Mouse (Mus musculus) kidney, adult 18-20 months (tissue): ENCODE data around the gene Mettl8.

Experiments
- DNase-seq: peaks from one replicate; pipeline ENCODE4 v3.0.0; 2021

Mettl8 gene

DNA sequence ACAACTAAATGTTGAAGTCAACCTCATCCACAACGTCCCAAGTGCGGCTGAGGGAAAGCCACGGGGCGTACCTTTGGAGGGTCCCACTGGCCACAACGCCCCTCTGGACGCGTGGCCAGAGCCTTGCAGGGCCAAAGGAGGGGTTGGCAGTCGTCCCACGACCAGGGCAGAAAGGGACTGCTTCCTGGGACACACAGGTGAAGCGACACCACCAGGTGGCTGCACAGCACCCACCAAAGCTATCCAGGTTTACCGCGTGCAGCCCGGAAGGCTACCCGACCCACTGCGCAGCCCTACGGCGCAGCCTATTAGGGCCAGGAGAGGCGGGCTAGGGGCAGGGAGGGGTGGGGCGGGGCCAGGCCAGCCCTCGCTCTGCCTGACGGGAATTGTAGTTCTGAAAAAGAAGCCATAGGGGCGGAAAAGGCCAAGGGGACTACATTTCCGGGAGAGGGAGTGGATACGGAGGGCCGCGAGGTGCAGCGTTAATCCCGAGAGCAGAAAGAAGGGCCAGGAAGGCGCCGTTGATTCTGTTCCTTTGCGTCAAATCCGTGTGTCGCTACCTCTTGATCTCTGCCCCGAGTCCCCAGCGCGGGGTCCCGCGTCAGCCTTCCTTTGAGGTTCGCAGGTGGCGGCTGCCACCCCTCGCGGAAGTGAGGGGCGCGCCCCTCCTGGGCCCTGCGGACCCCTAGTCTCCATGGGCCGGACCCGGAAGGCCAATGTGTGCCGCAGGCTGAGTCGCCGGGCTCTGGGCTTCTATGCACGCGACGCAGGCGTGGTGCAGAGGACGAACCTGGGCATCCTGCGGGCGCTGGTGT, at the start of gene Mettl8, which contains the start of gene Dcaf17:
Mettl8 (minus strand) TSS at position 284 of the 815 bp plus-strand sequence.
Dcaf17 (plus strand) TSS at position 29 of the 815 bp plus-strand sequence.
- peak; percentile 94 for DNase-seq

DNA sequence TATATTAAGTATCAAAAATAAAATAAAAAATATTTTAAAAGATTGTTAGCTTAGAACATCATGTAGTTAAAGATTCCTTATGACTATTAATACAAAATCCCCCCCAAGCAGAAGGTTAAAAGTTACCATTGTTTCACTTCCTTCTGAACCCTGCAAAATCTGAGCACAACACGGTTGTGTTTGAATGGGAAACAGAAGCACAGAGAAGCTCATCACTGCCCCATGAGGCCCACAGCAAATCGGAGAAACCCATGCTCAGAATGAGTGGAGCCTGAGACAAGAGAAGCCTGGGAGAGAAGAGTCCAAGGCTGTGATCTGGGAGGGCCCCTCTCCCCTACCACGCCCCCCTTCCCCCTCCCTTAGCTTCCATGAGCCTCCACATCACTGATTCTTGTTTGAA, 49.3 kb upstream of the Mettl8 start:
- DNase-seq, result no peak

- DNase-seq, result no peak
Observed at GRCm38 (mm10) chr2:71103292-71103680, 47.9 kb upstream of the Mettl8 start.

GRCm38 (mm10) chr2:71102621-71103291, 47.4 kb upstream of the Mettl8 start:
- no peak for DNase-seq

GRCm38 (mm10) chr2:71096170-71096569, 40.8 kb upstream of the Mettl8 start:
- no peak for DNase-seq

GRCm38 (mm10) chr2:71090660-71091445, 35.5 kb upstream of the Mettl8 start:
- no peak for DNase-seq

GRCm38 (mm10) chr2:71089766-71090165, 34.4 kb upstream of the Mettl8 start:
- DNase-seq, result no peak

DNA sequence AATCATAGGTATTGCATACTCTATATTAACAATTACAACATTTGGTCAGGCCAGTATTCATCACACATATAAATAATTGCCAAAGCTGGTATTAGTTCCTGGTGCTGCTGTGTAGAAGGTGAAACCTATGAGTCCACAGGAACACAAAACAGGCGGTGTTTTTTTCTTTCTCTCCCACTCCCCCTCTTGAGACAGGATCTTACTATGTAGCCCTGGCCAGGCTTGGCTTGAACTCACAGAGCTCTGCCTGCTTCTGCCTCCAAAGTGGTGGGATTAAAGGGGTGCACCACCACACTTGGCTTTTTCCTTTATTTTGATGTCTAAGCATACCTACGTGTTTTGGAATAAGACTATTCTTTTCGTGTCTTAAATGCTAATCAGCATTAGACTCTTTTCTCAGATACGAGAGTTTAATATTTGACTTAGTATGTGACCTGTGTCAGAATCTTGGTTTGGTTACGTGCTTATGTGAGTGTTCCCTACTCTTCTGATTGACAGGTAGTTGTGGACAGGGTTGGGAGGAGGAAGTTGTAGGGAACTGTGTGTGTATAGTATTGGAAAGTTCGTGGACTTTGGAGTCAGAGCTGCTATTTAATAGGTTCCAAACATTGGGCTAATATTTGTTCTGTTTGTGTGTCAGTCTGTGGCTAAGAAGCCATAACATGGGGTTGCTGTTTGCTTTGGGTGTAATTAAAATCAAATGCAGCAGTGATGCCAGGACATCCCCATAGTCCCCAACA, 28.2 kb upstream of the Mettl8 start:
- no peak for DNase-seq

- DNase-seq, result no peak
Observed at GRCm38 (mm10) chr2:71082416-71082815, 27.0 kb upstream of the Mettl8 start.

- DNase-seq, result no peak
Observed at GRCm38 (mm10) chr2:71073828-71074227, 18.4 kb upstream of the Mettl8 start.

DNA sequence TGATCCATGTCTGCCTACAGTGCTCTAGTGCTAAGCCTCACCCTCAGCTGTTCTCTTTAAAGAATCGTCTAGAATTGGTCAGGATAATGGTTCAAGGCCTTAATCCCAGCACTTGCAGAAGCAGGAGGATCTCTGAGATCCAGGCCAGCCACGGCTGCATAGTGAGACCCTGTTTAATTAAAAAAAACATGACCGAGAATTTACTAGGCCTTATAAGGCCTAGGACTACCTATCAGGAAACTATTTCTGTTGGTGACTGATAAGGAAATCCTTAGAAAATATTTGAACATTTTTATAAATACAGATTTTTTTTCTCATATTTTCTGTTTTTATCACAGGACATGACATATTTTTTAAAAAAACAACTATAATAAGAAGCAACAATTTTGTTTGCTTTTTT, 17.9 kb upstream of the Mettl8 start:
- no peak for DNase-seq

GRCm38 (mm10) chr2:71071601-71072000, 16.2 kb upstream of the Mettl8 start:
- no peak for DNase-seq

GRCm38 (mm10) chr2:71056115-71056835, 892 bp upstream of the Mettl8 start:
- DNase-seq, result no peak

GRCm38 (mm10) chr2:71054716-71055115, 667 bp downstream of the Mettl8 start:
- no peak for DNase-seq

DNA sequence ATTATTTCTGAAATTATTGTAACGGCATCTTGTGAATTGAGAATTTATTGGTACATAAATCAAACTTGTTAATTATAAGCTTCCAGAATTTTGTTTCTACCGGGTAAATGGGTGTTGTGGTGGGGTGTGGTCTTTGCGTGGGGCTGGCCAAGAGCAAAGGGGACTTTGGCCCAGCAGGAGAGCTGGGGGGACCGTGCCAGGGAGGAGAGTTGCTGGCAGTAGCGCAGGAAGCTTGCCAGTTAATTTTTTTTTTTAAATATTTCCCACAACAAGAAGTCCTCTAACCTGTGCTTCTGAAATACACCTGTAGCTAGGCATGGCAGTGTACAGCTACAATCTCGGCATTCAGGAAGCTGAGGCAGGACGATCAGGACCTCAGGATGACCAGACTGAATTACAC, 4.9 kb downstream of the Mettl8 start:
- DNase-seq, result peak; percentile 38

DNA sequence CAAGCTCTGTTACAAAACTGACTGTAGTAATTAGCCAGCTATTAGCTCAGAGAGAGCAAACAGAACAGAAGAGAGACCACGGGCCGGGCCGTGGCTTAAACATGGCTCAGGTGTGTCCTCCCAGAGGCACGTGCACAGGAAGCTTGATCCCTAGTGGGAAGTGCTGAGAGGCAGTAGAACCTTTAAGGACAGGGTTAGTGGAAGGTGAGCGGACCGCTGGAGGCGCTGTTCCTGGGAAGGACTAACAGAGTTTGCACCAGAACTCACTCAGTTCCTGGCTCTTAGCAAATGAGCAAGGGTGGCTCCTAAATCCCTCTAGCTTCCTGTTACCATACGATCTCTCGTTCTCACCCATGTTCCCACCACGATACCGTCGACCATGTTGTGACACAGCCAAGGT, 6.5 kb downstream of the Mettl8 start:
- DNase-seq, result no peak

DNA sequence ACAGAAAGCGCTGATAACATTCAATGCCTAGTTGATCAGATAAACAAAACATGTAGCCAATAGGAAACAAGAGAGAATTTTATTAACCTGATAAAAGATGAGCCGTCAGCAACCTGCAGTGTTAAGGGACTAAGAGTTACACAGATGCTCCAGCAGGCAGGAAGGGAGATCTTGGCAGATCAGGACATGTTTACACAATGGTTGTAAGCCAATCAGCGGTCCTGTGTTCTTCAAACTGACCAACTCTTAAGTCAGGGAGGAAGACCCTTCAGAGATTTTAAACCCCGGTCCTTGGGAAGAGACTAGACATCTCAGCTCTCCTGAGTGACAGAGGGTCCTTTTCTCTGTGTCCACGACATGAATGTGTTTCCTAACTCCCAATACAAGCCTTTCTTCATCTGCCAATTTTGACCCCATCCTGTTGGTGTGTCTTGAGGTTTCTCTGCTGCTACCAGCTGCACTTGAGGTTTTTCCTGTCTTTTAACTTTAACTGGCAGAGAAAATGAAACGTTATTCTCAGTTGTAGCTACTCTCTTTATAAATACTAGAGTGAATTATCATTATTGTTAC, 8.5 kb downstream of the Mettl8 start:
- DNase-seq, result no peak

DNA sequence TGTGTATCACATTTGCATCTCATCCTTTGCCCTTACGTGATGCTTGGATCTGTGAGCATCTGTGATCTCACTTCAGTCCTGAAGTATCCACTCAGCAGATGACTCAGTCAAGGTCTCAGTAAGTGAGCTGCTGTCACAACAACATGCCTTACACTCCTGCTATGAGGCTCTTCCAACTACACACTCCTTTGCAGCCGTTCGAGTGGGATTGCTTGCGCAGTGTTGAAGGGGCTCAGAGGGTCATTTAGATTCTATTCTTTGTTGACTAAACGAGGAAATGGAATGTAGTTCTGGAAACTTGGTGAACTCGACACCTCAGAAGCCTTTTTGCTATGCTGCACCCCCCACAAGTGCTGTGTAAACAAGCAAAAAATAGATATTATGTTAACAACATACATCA, 9.2 kb downstream of the Mettl8 start:
- DNase-seq, result no peak

DNA sequence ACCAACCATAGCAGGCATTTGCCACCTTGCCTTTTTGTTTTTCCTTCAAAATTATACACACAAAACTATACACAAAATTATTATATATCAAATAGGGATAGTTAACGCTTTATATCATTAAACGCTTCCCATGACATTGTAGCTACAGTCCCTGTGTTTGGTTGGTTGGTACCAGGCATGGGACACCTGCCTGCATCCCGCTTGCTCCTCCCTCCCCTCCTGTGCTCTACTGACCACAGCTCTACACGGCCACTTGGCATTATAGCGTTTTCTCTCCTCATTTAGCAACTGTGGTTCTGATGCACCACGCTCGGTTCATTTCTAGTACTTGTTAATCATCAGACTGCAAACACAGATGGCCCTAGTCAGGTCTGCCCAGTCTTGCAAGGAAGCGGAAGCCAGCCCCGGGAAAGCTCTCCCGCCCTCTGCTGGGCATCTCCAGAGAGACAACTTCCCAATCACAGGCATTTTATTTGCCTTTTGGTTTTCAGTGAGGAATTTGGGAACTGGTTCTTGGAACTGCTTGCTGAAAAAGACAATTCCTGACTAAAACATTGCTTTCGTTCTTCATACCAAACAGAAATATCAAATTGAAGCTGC, 15.8 kb downstream of the Mettl8 start:
- peak; percentile 86 for DNase-seq

- no peak for DNase-seq
Observed at GRCm38 (mm10) chr2:71037447-71037846, 17.9 kb downstream of the Mettl8 start.

DNA sequence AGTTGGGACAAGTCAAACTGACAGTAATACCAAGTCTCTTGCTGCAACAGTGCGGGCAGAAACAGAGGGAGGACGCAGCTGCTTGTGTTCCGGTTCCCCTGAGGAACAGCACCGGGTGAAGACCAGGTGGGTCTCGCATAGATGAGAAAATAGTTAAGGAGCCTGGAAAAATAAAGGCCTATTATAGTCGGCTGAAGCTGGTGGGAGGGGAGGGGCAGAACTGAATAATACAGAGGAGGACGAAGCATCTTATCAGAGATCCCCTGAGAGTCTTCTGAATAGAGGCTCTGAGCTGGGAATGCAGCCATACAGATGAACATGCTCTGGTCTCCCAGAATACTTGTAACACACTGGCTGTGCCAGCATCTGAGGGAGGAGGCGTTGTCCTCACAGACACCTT, 21.4 kb downstream of the Mettl8 start:
- DNase-seq, result no peak
